Mouse (Mus musculus) G1E-ER4 (cell line): ENCODE results near the gene Ggt5. TPM values are rescaled to one million over a fixed set of nuclear protein-coding genes. Genes with fewer than 3 reads are reported as not detected.

Experiments
- GATA1 ChIP-seq: IDR thresholded peaks from one replicate; pipeline ENCODE4 v1.8.0; 2012; ENCODE audit warnings: low read length, inconsistent platforms
- polyA plus RNA-seq: library from polyadenylated mRNA; stranded (reverse); fragments of >175 nt; gene quantifications from 2 replicates; pipeline ENCODE4 v1.2.3, GENCODE M21; 2012

The Ggt5 gene
- polyA plus RNA-seq, 1 experiment: 0.10 TPM

GRCm38 (mm10) chr10:75591211-75591894 is 2.2 kb downstream of the Ggt5 start:
- TF ChIP-seq GATA1: no peak

- TF ChIP-seq GATA1: no peak
Observed at GRCm38 (mm10) chr10:75592585-75592984, 3.4 kb downstream of the Ggt5 start.

DNA sequence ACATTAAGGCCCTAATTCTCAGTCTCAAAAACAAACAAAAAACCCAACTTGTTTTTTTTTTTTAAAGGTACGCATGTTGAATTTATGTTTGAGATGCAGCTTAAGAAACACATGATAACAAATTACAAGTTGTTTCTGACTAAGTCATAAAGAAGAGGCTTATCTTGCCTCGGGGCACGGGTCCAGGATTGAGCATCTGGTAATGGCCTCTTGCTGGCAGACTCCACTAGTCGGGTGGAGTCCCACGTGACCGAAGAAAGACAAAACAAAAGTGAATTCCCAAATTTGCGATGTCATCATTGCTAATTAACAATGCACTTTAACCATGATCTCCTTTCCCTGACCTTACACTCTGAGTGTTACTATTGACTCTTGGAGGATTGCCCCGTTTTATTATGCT is 6.8 kb downstream of the Ggt5 start:
- no peak for TF ChIP-seq GATA1

GRCm38 (mm10) chr10:75600189-75600730 is 11.1 kb downstream of the Ggt5 start:
- TF ChIP-seq GATA1: no peak

DNA sequence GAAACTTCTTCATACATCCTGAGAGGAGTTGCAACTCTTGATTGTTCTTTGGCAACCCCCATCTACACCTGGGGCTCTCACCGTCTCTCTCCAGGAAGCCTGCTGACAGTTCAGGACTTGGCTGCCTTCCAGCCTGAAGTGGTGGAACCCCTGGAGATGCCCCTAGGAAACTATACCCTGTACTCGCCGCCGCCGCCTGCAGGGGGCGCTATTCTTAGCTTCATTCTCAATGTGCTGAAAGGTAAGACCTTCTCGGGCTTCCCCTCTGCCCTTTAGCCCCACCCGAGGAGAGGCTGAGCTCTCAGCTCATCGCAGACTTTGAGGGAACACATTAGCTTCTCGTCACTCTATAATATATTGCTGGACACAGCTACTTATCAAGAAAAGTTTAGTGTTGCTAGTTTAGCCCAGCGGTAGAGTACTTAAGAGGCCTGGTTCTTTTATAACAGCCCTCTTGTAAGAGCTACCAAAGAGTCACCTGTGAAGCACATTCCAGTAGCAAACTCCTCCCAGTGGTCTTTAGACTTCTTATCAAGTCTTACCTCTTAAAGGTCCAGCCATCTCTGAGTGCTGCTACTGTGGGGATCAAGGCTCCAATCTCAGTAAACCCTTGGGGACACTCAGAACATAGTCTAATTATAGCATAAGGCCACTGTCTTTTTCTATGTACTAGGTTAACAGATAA is 16.2 kb downstream of the Ggt5 start:
- no peak for TF ChIP-seq GATA1

- TF ChIP-seq GATA1: no peak
Observed at GRCm38 (mm10) chr10:75607253-75607652, 18.1 kb downstream of the Ggt5 start.

DNA sequence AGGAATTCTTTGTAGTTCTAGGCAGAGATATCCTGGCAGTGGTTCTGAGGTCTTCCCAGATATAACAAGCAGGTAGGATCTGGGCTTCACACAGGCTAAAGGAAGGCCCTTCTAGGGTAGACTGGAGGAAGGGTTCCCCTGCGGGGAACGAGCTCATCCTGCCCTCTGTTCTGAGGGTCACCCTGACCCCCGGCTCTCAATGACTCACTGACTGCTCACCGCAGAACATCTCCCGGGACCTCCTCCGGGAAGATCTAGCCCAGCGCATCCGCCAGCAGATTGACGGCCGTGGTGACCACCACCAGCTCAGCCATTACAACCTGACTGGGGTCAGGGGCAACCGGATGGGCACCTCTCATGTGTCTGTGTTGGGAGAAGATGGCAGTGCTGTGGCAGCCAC is 19.8 kb downstream of the Ggt5 start:
- no peak for TF ChIP-seq GATA1

DNA sequence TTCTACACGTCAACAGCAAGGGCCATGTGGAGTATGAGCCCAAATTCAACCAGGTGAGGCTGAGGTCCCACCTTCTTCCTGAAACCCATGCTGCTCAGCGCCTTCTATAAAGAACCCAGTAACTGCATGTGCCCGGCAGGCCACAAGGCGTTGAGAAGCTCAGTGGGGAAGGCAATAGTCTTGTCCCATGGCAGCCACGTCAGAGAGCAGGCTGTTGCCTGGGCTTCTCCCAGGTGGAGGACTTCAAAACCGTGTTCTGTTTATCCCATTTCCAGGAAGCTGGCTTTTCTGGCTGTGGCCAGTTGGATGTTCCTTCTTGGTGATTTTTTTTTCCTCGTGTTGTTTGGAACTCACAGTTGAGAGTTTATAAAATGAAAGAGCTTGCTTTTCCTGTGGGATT is 21.3 kb downstream of the Ggt5 start:
- no peak for TF ChIP-seq GATA1

- TF ChIP-seq GATA1: no peak
Observed at GRCm38 (mm10) chr10:75616044-75616443, 26.9 kb downstream of the Ggt5 start.

DNA sequence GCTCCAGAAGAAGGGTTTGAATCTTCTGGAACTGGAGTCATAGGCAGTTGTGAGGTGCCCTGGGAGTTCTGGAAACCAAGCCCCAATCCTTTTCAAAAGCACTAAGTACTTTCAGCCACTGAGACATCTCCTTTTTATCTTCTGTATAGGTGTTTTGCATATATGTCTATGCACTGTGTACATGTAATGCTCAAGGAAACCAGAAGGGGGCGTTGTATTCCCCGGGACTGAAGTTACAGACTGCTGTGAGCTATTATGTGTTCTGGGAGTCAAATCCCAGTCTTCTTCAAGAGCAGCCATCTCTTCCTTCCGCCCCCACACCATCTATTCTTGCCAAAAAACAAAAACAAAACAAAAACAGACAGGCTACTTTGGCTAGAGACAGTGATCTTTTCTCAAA is 31.7 kb downstream of the Ggt5 start:
- no peak for TF ChIP-seq GATA1

DNA sequence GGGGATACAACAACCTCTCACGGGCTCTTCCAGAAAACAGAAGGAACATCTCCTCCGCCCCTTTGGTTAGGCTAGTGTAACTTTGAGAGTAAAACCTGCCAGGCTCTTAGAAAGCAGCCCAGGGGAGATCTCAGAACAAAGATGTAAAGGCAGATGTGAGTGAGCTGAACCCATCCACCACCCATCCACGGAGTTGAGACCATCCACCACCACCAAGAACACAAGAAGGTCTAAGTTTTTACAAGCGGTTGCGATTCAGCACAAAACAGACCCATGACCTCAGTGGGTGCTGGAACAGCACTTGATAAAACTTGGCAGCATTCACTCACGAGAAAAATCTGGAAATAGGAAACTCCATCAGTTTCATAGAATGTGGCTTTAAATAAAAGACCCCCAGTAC is 36.8 kb downstream of the Ggt5 start:
- no peak for TF ChIP-seq GATA1

DNA sequence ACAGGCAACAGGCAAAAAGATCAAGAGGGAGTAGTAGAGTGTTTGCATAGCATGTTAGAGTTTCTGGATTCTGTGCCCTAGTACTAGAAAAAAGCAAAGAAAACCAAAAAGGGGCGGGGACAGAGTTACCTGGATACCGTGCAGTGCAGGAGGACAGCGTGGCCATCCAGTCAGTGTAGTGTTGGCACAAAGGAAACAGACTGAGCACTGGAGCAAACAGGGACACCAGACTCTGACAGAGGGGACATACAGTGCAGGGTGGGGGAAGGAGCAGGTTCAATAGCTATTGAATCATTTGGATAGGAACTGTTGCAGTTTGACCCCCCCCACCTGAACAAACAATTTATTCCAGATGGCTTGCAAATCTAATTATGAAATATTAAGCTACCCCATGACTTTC is 37.9 kb downstream of the Ggt5 start:
- no peak for TF ChIP-seq GATA1

- TF ChIP-seq GATA1: no peak
Observed at GRCm38 (mm10) chr10:75627490-75627889, 38.4 kb downstream of the Ggt5 start.

DNA sequence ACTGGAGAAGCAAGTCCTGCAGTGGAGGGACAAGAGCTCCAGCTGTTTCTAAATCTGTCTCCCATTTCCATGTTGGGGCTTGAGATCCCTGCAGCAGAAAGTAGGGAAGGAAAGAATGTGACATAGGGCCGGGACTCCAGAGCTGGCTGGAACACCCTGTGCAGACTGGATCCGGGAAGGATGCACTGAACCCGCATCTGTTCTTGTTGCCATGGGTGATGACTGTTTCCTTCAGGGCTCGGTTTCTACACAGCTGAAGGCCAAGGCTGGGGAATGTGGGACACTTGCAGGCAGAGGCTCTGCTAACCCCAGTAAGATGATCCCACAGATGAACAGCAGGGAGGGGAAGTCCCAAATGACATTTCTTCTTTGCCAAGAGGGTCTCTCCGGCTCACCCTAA is 43.5 kb downstream of the Ggt5 start:
- no peak for TF ChIP-seq GATA1

DNA sequence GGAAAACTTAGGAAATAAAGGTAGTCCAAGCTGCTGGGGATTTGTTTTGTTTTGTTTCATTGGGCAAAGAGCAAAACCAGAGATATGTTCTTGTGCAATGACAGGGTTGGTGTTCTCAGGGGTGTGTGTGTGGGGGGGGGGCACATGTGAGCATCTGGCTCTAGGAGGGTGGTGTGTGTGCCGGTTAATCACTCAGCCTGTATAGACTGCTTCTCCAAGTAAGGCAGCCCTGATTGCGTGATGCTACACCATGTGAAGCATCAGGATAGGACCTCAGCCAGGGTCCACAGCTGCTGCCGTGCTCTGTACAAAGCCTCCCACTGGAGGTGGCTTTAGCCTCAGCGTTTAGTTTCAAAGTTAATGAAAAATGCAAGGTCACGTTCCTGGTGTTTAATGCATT is 43.9 kb downstream of the Ggt5 start:
- TF ChIP-seq GATA1: no peak

- TF ChIP-seq GATA1: no peak
Observed at GRCm38 (mm10) chr10:75633576-75634139, 44.5 kb downstream of the Ggt5 start.

DNA sequence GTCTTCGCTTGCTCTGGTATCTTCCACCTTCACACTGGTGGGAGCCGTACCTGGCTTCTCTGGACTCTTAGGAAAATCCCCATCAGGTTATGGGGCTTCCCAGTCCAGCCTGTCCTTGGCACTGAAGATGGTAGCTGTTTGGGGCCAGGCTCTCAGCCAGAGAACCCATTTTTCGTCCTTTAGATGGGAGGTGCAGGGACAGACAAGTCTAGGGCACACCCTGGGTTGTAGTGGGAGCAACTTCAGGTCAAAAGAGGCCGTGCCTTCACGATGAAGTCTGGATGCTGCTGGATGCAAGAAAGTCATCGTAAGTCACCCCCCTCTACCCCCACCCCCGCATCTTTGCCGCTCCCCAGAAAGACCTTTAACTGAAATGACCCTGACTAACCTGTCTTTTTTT is 45.5 kb downstream of the Ggt5 start:
- TF ChIP-seq GATA1: no peak
